Mouse (Mus musculus) liver, embryonic 15.5 days (tissue): ENCODE data around the gene Gfi1b. TPM values are rescaled to one million over a fixed set of nuclear protein-coding genes. Genes with fewer than 3 reads are reported as not detected.

Experiments used
- ATAC-seq: fragments of 200-750 bp; cut with Nextera tagmentation; 2 replicates; pipeline ENCODE4 v1.8.0; 2017; ENCODE audit warnings: moderate number of reproducible peaks, mild to moderate bottlenecking, moderate library complexity; ENCODE audit not compliant: insufficient read depth
- H3K27ac ChIP-seq: fragments of 300-500 bp; sonication (generic); replicated peaks from 2 replicates; pipeline ENCODE4 v1.5.1; 2015; ENCODE audit warnings: mild to moderate bottlenecking, inconsistent platforms
- H3K27me3 ChIP-seq: fragments of 300-500 bp; sonication (generic); 2 replicates; pipeline ENCODE4 v1.6.1; 2015; ENCODE audit warnings: mild to moderate bottlenecking, inconsistent platforms
- H3K36me3 ChIP-seq: fragments of 300-500 bp; sonication (generic); replicated peaks from 2 replicates; pipeline ENCODE4 v1.6.1; 2015; ENCODE audit warnings: moderate library complexity, mild to moderate bottlenecking, inconsistent platforms
- H3K4me1 ChIP-seq: fragments of 300-500 bp; sonication (generic); replicated peaks from 2 replicates; pipeline ENCODE4 v1.6.1; 2015; ENCODE audit warnings: inconsistent platforms
- H3K4me2 ChIP-seq: fragments of 300-500 bp; sonication (generic); 2 replicates; pipeline ENCODE4 v1.6.1; 2015; ENCODE audit warnings: moderate library complexity, mild to moderate bottlenecking, inconsistent platforms
- H3K4me3 ChIP-seq: fragments of 300-500 bp; sonication (generic); replicated peaks from 2 replicates; pipeline ENCODE4 v1.5.1; 2015; ENCODE audit warnings: mild to moderate bottlenecking, inconsistent platforms
- H3K9ac ChIP-seq: fragments of 300-500 bp; sonication (generic); 2 replicates; pipeline ENCODE4 v1.6.1; 2015; ENCODE audit warnings: moderate library complexity, mild to moderate bottlenecking, inconsistent platforms
- H3K9me3 ChIP-seq: fragments of 300-500 bp; sonication (generic); replicated peaks from 2 replicates; pipeline ENCODE4 v1.6.1; 2016; ENCODE audit warnings: inconsistent platforms
- WGBS: fragments of 180-500 bp; shearing (Covaris S2); methylation state at CpG from one replicate; pipeline ENCODE4 v1.1.7; 2015; ENCODE audit warnings: mixed read lengths; ENCODE audit not compliant: insufficient replicate concordance; 5-methylcytosine and 5-hydroxymethylcytosine counted together
- polyA plus RNA-seq: library from polyadenylated mRNA; unstranded; fragments of >200 nt; fragmentation: Nextera tagmentation; extraction: Ambion mirVana; gene quantifications from 2 replicates; pipeline ENCODE4 v1.2.1, GENCODE M21; 2015

The Gfi1b gene
- polyA plus RNA-seq, 1 experiment from 2014 or later, result 88.2 TPM

DNA sequence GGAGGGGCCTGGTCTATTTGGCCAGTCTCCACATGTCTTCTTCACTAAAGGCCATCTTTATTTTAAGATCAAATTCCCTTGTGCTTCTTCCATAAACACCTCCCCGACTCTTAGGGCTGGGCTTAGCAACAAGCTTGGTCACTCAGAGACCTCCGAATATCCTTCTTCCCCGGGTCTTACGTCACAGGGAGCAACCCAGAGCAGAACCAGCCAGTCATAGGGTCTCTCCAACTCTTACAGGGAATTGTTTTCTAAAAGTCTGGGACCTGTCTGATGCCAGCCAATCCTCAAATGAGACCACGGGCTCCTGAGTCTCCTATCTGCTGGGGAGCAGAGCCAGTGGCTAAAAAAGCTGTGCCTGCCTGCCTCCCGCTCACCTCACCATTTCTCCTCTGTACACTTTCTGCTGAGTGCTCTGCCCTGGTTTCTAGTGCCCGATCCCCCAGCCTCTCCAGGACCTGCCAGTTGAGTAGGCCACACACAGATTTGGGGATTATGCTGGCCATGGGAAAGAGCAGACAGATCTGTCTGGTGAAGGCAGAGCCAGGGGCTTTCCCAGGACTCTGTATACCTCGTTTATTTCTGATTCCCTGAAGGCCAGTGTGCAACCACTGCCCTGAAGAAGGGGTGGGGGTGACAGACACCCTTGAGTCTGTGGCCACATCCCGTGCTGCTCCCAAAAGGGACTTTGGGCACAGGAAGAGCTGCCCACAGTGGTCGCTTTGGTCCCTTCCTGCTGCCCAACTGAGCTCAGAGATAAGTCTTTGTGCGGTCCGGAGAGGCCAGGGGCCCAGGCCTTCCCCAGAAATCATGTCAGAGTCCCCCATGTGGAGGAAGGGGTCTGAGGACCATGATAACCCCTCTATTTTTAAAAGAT lies 22.9 kb downstream of the Gfi1b start:
- 9% methylated on average over 12 of the region's 12 CpGs for WGBS
- 0 out of 2 replicates have a peak, but pooled peaks cover 3% of the 10 kb centered on the region for H3K9me3 ChIP-seq
- no peaks in the 10 kb centered on the region for H3K27me3 ChIP-seq
- ATAC-seq, result no peak
- peak overlapping the region; percentile 60 for H3K4me2 ChIP-seq
- peak overlapping the region; percentile 94 for H3K27ac ChIP-seq
- no peaks in the 10 kb centered on the region for H3K36me3 ChIP-seq
- peak overlapping the region; percentile 58 for H3K9ac ChIP-seq
- H3K4me3 ChIP-seq, result no peak overlapping the region
- H3K4me1 ChIP-seq, result peaks cover 98% of the 10 kb centered on the region

GRCm38 (mm10) chr2:28597733-28598547 lies 23.8 kb downstream of the Gfi1b start:
- no peaks in the 10 kb centered on the region for H3K27me3 ChIP-seq
- H3K9ac ChIP-seq, result peak overlapping the region; percentile 58
- peak; percentile 79 for ATAC-seq
- no peaks in the 10 kb centered on the region for H3K36me3 ChIP-seq
- H3K4me2 ChIP-seq, result peak overlapping the region; percentile 60
- WGBS, result 21% methylated on average over 7 of the region's 7 CpGs
- H3K4me1 ChIP-seq, result peaks cover 96% of the 10 kb centered on the region
- peak overlapping the region; percentile 94 for H3K27ac ChIP-seq
- H3K4me3 ChIP-seq, result peak overlapping the region; percentile 14
- 0 out of 2 replicates have a peak, but pooled peaks cover 3% of the 10 kb centered on the region for H3K9me3 ChIP-seq

DNA sequence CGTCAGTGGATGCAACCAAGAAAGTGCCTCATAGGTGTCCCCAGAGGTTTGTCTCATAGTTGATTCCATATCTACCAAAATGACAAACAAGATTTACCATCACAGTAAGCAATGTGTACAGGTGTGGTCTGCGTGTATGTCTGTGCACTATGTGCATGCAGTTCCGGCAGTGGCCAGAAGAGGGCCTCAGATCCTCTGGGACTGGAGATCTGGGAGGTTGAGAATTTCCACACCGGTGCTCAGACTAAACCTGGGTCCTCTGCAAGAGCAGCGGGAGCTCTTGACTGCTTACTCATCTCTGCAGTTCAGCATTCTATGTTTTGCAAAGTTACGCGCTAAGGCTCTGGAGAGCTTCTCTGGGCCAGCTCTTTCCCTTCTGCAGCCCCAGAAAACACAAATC lies 24.8 kb downstream of the Gfi1b start:
- H3K9me3 ChIP-seq, result 0 out of 2 replicates have a peak, but pooled peaks cover 3% of the 10 kb centered on the region
- no peak for ATAC-seq
- 62% methylated on average over 7 of the region's 7 CpGs for WGBS
- peak overlapping the region; percentile 60 for H3K4me2 ChIP-seq
- peak overlapping the region; percentile 94 for H3K27ac ChIP-seq
- H3K36me3 ChIP-seq, result no peaks in the 10 kb centered on the region
- H3K9ac ChIP-seq, result no peak overlapping the region
- no peak overlapping the region for H3K4me3 ChIP-seq
- no peaks in the 10 kb centered on the region for H3K27me3 ChIP-seq
- peaks cover 94% of the 10 kb centered on the region for H3K4me1 ChIP-seq

- Histone ChIP-seq H3K4me3 (no peak overlapping the region), H3K9me3 (0 out of 2 replicates have a peak, but pooled peaks cover 3% of the 10 kb centered on the region), H3K27me3 (no peaks in the 10 kb centered on the region), H3K27ac (peak overlapping the region; percentile 94), H3K4me1 (peaks cover 84% of the 10 kb centered on the region), H3K4me2 (peak overlapping the region; percentile 2; the same call in 1 of the 2 replicates), H3K9ac (no peak overlapping the region; the same call in 1 of the 2 replicates), H3K36me3 (no peaks in the 10 kb centered on the region)
- peak; percentile 46 for ATAC-seq
- WGBS, result 14% methylated on average over 7 of the region's 7 CpGs
These were observed 25.8 kb downstream of the Gfi1b start for GRCm38 (mm10) chr2:28596021-28596420.

- 5% methylated on average over 15 of the region's 15 CpGs for WGBS
- Histone ChIP-seq H3K36me3 (no peaks in the 10 kb centered on the region), H3K4me3 (peak overlapping the region; percentile 22; the same call in 1 of the 2 replicates), H3K9ac (no peak overlapping the region), H3K4me1 (peaks cover 52% of the 10 kb centered on the region), H3K27ac (no peak overlapping the region), H3K27me3 (no peaks in the 10 kb centered on the region), H3K4me2 (peak overlapping the region; percentile 48), H3K9me3 (0 out of 2 replicates have a peak, but pooled peaks cover 3% of the 10 kb centered on the region)
- ATAC-seq, result no peak
These were observed 29.0 kb downstream of the Gfi1b start for GRCm38 (mm10) chr2:28592809-28593208.

GRCm38 (mm10) chr2:28591479-28591878 lies 30.3 kb downstream of the Gfi1b start:
- Histone ChIP-seq H3K9me3 (no peaks in the 10 kb centered on the region), H3K9ac (no peak overlapping the region), H3K36me3 (no peaks in the 10 kb centered on the region), H3K4me1 (peaks cover 39% of the 10 kb centered on the region), H3K27me3 (no peaks in the 10 kb centered on the region), H3K4me3 (no peak overlapping the region), H3K27ac (no peak overlapping the region), H3K4me2 (no peak overlapping the region)
- WGBS, result 28% methylated on average over 2 of the region's 2 CpGs
- ATAC-seq, result no peak

GRCm38 (mm10) chr2:28588574-28588973 lies 33.2 kb downstream of the Gfi1b start:
- Histone ChIP-seq H3K9me3 (no peaks in the 10 kb centered on the region), H3K27ac (no peak overlapping the region), H3K4me1 (peaks cover 29% of the 10 kb centered on the region), H3K9ac (no peak overlapping the region), H3K27me3 (no peaks in the 10 kb centered on the region), H3K4me2 (no peak overlapping the region), H3K36me3 (no peaks in the 10 kb centered on the region), H3K4me3 (no peak overlapping the region)
- 19% methylated on average over 1 of the region's 1 CpGs for WGBS
- ATAC-seq, result no peak

DNA sequence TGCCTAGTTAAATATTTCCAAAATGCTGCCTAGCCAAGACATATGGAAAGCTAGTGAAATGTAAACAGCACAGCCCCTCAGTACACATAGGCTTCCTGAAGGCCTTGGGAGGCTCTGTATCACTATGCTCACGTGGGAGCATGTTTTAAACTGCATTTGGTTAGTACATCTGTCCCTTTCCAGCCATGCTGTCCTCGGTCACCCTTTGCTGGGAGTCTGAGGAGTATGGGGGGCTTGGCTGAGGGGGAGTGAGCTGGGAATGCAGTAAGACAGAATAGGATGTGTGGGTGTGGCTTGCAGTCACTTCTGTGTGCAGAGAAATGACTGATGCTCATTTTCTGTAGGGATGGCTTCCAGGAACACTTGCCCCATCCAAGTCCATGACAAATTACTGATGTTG lies 36.1 kb downstream of the Gfi1b start:
- peaks cover 37% of the 10 kb centered on the region for H3K4me1 ChIP-seq
- no peak overlapping the region for H3K4me2 ChIP-seq
- 32% methylated on average over 2 of the region's 2 CpGs for WGBS
- no peaks in the 10 kb centered on the region for H3K27me3 ChIP-seq
- no peaks in the 10 kb centered on the region for H3K9me3 ChIP-seq
- H3K36me3 ChIP-seq, result peaks cover 5% of the 10 kb centered on the region
- no peak overlapping the region for H3K9ac ChIP-seq
- H3K27ac ChIP-seq, result no peak overlapping the region
- ATAC-seq, result no peak
- H3K4me3 ChIP-seq, result no peak overlapping the region

- H3K36me3 ChIP-seq, result peaks cover 5% of the 10 kb centered on the region
- H3K27me3 ChIP-seq, result no peaks in the 10 kb centered on the region
- peaks cover 37% of the 10 kb centered on the region for H3K4me1 ChIP-seq
- no peak for ATAC-seq
- H3K27ac ChIP-seq, result no peak overlapping the region
- H3K4me2 ChIP-seq, result no peak overlapping the region
- no peak overlapping the region for H3K4me3 ChIP-seq
- H3K9me3 ChIP-seq, result no peaks in the 10 kb centered on the region
- 17% methylated on average over 6 of the region's 6 CpGs for whole genome bisulfite sequencing
- H3K9ac ChIP-seq, result no peak overlapping the region
These were observed 36.7 kb downstream of the Gfi1b start for GRCm38 (mm10) chr2:28585043-28585571.

GRCm38 (mm10) chr2:28583651-28584050 lies 38.1 kb downstream of the Gfi1b start, which contains the start of gene Gtf3c5:
Gene Gtf3c5 (minus strand): TSS chr2:28583751.
- Histone ChIP-seq H3K9me3 (no peaks in the 10 kb centered on the region), H3K4me3 (peak within 1 kb of the TSS; percentile 87), H3K36me3 (peaks cover 19% of the 10 kb centered on the region), H3K4me2 (peak within 1 kb of the TSS; percentile 87), H3K27me3 (no peaks in the 10 kb centered on the region), H3K4me1 (peaks cover 37% of the 10 kb centered on the region), H3K27ac (peak within 1 kb of the TSS; percentile 88), H3K9ac (peak within 1 kb of the TSS; percentile 71)
- WGBS, result 73% methylated on average over 9 of the region's 9 CpGs
- ATAC-seq, result no peak
